Mouse (Mus musculus): Measurements from ENCODE around the gene Prkra. TPM values are rescaled to one million over a fixed set of nuclear protein-coding genes. Genes with fewer than 3 reads are reported as not detected.

The Prkra gene
- polyA plus RNA-seq, 1 experiment from 2014 or later = 7.2 TPM

Other genes starting within 250 kb of the Prkra start
- 0.31 and 0.44 TPM in 2 replicates for gene Osbpl6, start 241.5 kb downstream of the Prkra start, polyA plus RNA-seq (2015; fragmentation: Nextera tagmentation; extraction: Ambion mirVana)
- not detected in 2 replicates for gene Pjvk, start 461 bp upstream of the Prkra start, polyA plus RNA-seq (2015; fragmentation: Nextera tagmentation; extraction: Ambion mirVana)
- gene Fkbp7, start 25.1 kb upstream of the Prkra start, polyA plus RNA-seq (2015; fragmentation: Nextera tagmentation; extraction: Ambion mirVana) = 4.5 and 4.9 TPM in 2 replicates
- gene Plekha3, start 27.3 kb upstream of the Prkra start, polyA plus RNA-seq (2015; fragmentation: Nextera tagmentation; extraction: Ambion mirVana) = 2.7 TPM in 2 replicates

Data from liver, embryonic 15.5 days (tissue).